Mouse (Mus musculus) heart, embryonic 11.5 days (tissue): ENCODE measurements around the gene Ddx47. TPM values are rescaled to one million over a fixed set of nuclear protein-coding genes. Genes with fewer than 3 reads are reported as not detected.
A peak's percentile ranks its signal among the peaks of the same experiment; 100 is the strongest.

Experiments used
- ATAC-seq: fragments of 200-750 bp; cut with Nextera tagmentation; replicated peaks from 2 replicates; pipeline ENCODE4 v1.8.0; 2017; ENCODE audit warnings: moderate library complexity; ENCODE audit not compliant: insufficient number of reproducible peaks, low FRiP score, low TSS enrichment
- H3K27ac ChIP-seq: fragments of 300-500 bp; sonication (generic); 2 replicates; pipeline ENCODE4 v1.5.1; 2014; ENCODE audit warnings: mild to moderate bottlenecking, low read depth, low read length
- H3K27me3 ChIP-seq: fragments of 300-500 bp; sonication (generic); 2 replicates; pipeline ENCODE4 v1.6.1; 2014; ENCODE audit warnings: mild to moderate bottlenecking, low read length, mixed read lengths; ENCODE audit not compliant: control insufficient read depth, insufficient read depth
- H3K36me3 ChIP-seq: fragments of 300-500 bp; sonication (generic); 2 replicates; pipeline ENCODE4 v1.6.1; 2014; ENCODE audit warnings: mild to moderate bottlenecking, low read length, moderate library complexity, mixed read lengths; ENCODE audit not compliant: control insufficient read depth, insufficient read depth
- H3K4me1 ChIP-seq: fragments of 300-500 bp; sonication (generic); 2 replicates; pipeline ENCODE4 v1.6.1; 2014; ENCODE audit warnings: low read length; ENCODE audit not compliant: control insufficient read depth, insufficient read depth
- H3K4me2 ChIP-seq: fragments of 300-500 bp; sonication (generic); 2 replicates; pipeline ENCODE4 v1.6.1; 2014; ENCODE audit warnings: mild to moderate bottlenecking, moderate library complexity
- H3K4me3 ChIP-seq: fragments of 300-500 bp; sonication (generic); 2 replicates; pipeline ENCODE4 v1.5.1; 2014; ENCODE audit warnings: low read depth, low read length
- H3K9ac ChIP-seq: fragments of 300-500 bp; sonication (generic); 2 replicates; pipeline ENCODE4 v1.6.1; 2014; ENCODE audit warnings: mild to moderate bottlenecking, low read depth, low read length, moderate library complexity
- H3K9me3 ChIP-seq: fragments of 300-500 bp; sonication (generic); replicated peaks from 2 replicates; pipeline ENCODE4 v1.6.1; 2016; ENCODE audit warnings: low read length; ENCODE audit not compliant: control insufficient read depth
- WGBS: fragments of 180-500 bp; shearing (Covaris S2); extraction: QIAGEN DNeasy Blood & Tissue Kit; methylation state at CpG from one replicate; pipeline ENCODE4 v1.1.7; 2014; ENCODE audit not compliant: insufficient replicate concordance; 5-methylcytosine and 5-hydroxymethylcytosine counted together
- polyA plus RNA-seq: library from polyadenylated mRNA; unstranded; fragments of >200 nt; fragmentation: Nextera tagmentation; extraction: Ambion mirVana; gene quantifications from 2 replicates; pipeline ENCODE4 v1.2.1, GENCODE M21; 2014

The Ddx47 gene
- polyA plus RNA-seq, 1 experiment from 2014 or later: 74.6 TPM

GRCm38 (mm10) chr6:135047276-135047675, 35.9 kb downstream of the Ddx47 start:
- WGBS: 68% methylated on average over 9 of the region's 9 CpGs
- ATAC-seq: no peak
- Histone ChIP-seq H3K27me3 (0 out of 2 replicates have a peak, but pooled peaks cover 3% of the 10 kb centered on the region), H3K9ac (no peak overlapping the region), H3K36me3 (no peaks in the 10 kb centered on the region), H3K27ac (no peak overlapping the region), H3K4me3 (no peak overlapping the region), H3K4me2 (no peak overlapping the region), H3K9me3 (no peaks in the 10 kb centered on the region), H3K4me1 (no peaks in the 10 kb centered on the region)

DNA sequence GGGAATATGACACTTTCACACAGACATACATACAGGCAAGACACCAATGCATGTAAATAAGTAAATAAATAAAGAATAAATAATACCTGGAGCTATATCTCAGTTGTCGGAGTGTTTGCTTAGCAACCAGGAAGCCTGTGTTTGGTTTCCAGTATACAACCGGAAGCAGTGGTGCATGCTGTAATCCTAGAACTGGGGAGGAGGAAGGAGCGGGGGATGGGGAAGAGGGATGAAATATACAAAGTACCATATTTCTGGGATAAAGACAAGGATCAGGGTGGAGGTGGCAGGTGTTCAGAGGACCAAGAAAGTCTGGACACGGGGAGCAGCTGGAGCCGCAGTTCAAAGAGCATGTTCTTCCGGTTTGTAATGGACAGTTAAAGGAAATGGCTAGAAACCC, 37.1 kb downstream of the Ddx47 start:
- no peak overlapping the region for H3K27ac ChIP-seq
- no peaks in the 10 kb centered on the region for H3K36me3 ChIP-seq
- 0 out of 2 replicates have a peak, but pooled peaks cover 3% of the 10 kb centered on the region for H3K27me3 ChIP-seq
- H3K4me1 ChIP-seq: no peaks in the 10 kb centered on the region
- no peak overlapping the region for H3K4me2 ChIP-seq
- no peak overlapping the region for H3K9ac ChIP-seq
- H3K4me3 ChIP-seq: no peak overlapping the region
- no peaks in the 10 kb centered on the region for H3K9me3 ChIP-seq
- WGBS: 75% methylated on average over 6 of the region's 6 CpGs
- ATAC-seq: no peak

DNA sequence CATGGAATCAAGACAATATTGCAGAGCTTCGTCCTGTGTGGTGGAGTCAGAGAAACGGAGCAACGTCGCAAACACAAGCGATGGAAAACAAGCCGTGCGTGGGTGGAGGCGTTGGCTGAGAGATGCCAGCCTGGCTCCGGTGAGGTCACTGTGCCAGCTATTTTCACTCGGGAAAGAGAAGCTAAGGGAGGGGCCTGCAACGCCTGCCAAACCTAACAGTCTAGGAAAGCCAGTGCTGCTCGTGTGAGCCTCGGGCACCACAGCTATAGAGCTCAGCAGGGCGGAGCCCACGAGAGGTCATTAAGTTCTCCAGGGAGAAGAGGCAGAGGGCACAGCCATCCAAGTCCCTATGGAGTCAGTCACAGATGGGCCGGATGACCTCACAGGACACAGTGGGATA, 37.5 kb downstream of the Ddx47 start:
- Histone ChIP-seq H3K9ac (no peak overlapping the region), H3K4me3 (no peak overlapping the region), H3K4me2 (no peak overlapping the region), H3K9me3 (no peaks in the 10 kb centered on the region), H3K36me3 (no peaks in the 10 kb centered on the region), H3K27ac (no peak overlapping the region), H3K4me1 (no peaks in the 10 kb centered on the region), H3K27me3 (0 out of 2 replicates have a peak, but pooled peaks cover 3% of the 10 kb centered on the region)
- no peak for ATAC-seq
- 76% methylated on average over 16 of the region's 16 CpGs for WGBS

- no peak for ATAC-seq
- H3K36me3 ChIP-seq: no peaks in the 10 kb centered on the region
- no peak overlapping the region for H3K9ac ChIP-seq
- H3K27ac ChIP-seq: no peak overlapping the region
- no peak overlapping the region for H3K4me2 ChIP-seq
- H3K4me3 ChIP-seq: no peak overlapping the region
- H3K9me3 ChIP-seq: no peaks in the 10 kb centered on the region
- H3K4me1 ChIP-seq: no peaks in the 10 kb centered on the region
- 0 out of 2 replicates have a peak, but pooled peaks cover 2% of the 10 kb centered on the region for H3K27me3 ChIP-seq
- WGBS: 60% methylated on average over 3 of the region's 3 CpGs
These were observed 42.4 kb downstream of the Ddx47 start for GRCm38 (mm10) chr6:135053789-135054188.

GRCm38 (mm10) chr6:135055882-135056281, 44.5 kb downstream of the Ddx47 start:
- Histone ChIP-seq H3K9me3 (no peaks in the 10 kb centered on the region), H3K4me3 (no peak overlapping the region), H3K27me3 (0 out of 2 replicates have a peak, but pooled peaks cover 2% of the 10 kb centered on the region), H3K4me2 (no peak overlapping the region), H3K9ac (no peak overlapping the region), H3K36me3 (no peaks in the 10 kb centered on the region), H3K4me1 (no peaks in the 10 kb centered on the region), H3K27ac (no peak overlapping the region)
- no peak for ATAC-seq
- WGBS: 27% methylated on average over 4 of the region's 4 CpGs

GRCm38 (mm10) chr6:135060728-135061127, 49.3 kb downstream of the Ddx47 start:
- Histone ChIP-seq H3K4me3 (no peak overlapping the region), H3K4me1 (peaks cover 5% of the 10 kb centered on the region), H3K4me2 (no peak overlapping the region), H3K36me3 (no peaks in the 10 kb centered on the region), H3K27me3 (peaks cover 4% of the 10 kb centered on the region; the same call in 1 of the 2 replicates), H3K27ac (no peak overlapping the region), H3K9me3 (no peaks in the 10 kb centered on the region), H3K9ac (no peak overlapping the region)
- 81% methylated on average over 4 of the region's 4 CpGs for WGBS
- ATAC-seq: no peak

GRCm38 (mm10) chr6:135064621-135065020, 53.2 kb downstream of the Ddx47 start:
- H3K27ac ChIP-seq: no peak overlapping the region
- H3K4me3 ChIP-seq: no peak overlapping the region
- 67% methylated on average over 12 of the region's 12 CpGs for WGBS
- H3K4me2 ChIP-seq: peak overlapping the region; percentile 90
- no peak for ATAC-seq
- no peaks in the 10 kb centered on the region for H3K9me3 ChIP-seq
- H3K36me3 ChIP-seq: no peaks in the 10 kb centered on the region
- peaks cover 4% of the 10 kb centered on the region; the same call in 1 of the 2 replicates for H3K27me3 ChIP-seq
- H3K9ac ChIP-seq: no peak overlapping the region; the same call in 1 of the 2 replicates
- peaks cover 20% of the 10 kb centered on the region for H3K4me1 ChIP-seq

- H3K9me3 ChIP-seq: no peaks in the 10 kb centered on the region
- peaks cover 4% of the 10 kb centered on the region; the same call in 1 of the 2 replicates for H3K27me3 ChIP-seq
- H3K27ac ChIP-seq: no peak within 1 kb of the TSS; the same call in 1 of the 2 replicates
- peak within 1 kb of the TSS; percentile 90 for H3K4me2 ChIP-seq
- under 1% methylated on average over 44 of the region's 44 CpGs for WGBS
- H3K9ac ChIP-seq: peak within 1 kb of the TSS; percentile 62
- H3K4me1 ChIP-seq: peaks cover 20% of the 10 kb centered on the region
- no peaks in the 10 kb centered on the region for H3K36me3 ChIP-seq
- peak within 1 kb of the TSS; percentile 57 for H3K4me3 ChIP-seq
- peak; percentile 75 for ATAC-seq
These were observed 54.0 kb downstream of the Ddx47 start, which contains the start of gene Gprc5a for GRCm38 (mm10) chr6:135065236-135065957. Gene Gprc5a, plus strand, starts transcription at chr6:135065651.
